Mouse (Mus musculus) T-helper 2 cell (primary cell): ENCODE measurements around the gene Ces1h.
"Not testable (repeated sequence)": the region's sequence is repeated elsewhere in the genome, so short reads cannot be mapped to it uniquely, and the experiment has no call there.

Experiments
- in situ Hi-C: fragments of 300-600 bp; cut with MboI, MseI; formaldehyde crosslinking; loops from one replicate; pipeline ENCODE4 v1.15.1; 2025; ENCODE audit warnings: high pct_unique_total_duplicates

Ces1h gene

GRCm38 (mm10) chr8:93379625-93380024 lies at the start of gene Ces1h:
Gene Ces1h (minus strand): TSS chr8:93379725.
- in situ Hi-C loops, result no loop called here

GRCm38 (mm10) chr8:93427195-93427594 lies 47.7 kb upstream of the Ces1h start:
- in situ Hi-C loops, result no loop called here

DNA sequence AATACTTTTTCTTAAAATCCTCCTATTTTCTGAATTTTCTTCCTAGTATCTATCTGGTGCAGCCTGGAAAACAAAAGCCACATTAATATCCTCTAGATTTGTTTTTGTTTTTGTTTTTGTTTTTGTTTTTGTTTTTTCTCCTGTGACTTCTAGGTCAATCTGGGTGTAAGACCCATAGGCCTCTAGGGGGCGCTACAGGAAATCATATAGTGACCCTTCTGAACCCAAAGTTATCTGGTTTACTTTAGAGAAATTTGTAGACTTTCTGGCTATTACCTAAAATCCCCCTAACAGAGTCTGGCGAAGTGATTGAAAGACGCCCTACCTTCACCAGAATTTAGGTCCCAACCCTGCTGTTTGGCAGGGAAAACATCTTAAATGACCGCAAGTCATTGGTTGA lies 35.9 kb upstream of the Ces1h start:
- in situ Hi-C loops, result no loop called here

- in situ Hi-C loops, result no loop called here
Measured at GRCm38 (mm10) chr8:93408830-93409229, 29.3 kb upstream of the Ces1h start.

GRCm38 (mm10) chr8:93399698-93400097 lies 20.2 kb upstream of the Ces1h start:
- in situ Hi-C loops, result no loop called here

- in situ Hi-C loops, result no loop called here
Measured at GRCm38 (mm10) chr8:93398044-93398443, 18.5 kb upstream of the Ces1h start.

GRCm38 (mm10) chr8:93394079-93394619 lies 14.6 kb upstream of the Ces1h start:
- in situ Hi-C loops, result not testable (repeated sequence)

- in situ Hi-C loops, result no loop called here
Measured at GRCm38 (mm10) chr8:93369481-93369880, 10.0 kb downstream of the Ces1h start.

DNA sequence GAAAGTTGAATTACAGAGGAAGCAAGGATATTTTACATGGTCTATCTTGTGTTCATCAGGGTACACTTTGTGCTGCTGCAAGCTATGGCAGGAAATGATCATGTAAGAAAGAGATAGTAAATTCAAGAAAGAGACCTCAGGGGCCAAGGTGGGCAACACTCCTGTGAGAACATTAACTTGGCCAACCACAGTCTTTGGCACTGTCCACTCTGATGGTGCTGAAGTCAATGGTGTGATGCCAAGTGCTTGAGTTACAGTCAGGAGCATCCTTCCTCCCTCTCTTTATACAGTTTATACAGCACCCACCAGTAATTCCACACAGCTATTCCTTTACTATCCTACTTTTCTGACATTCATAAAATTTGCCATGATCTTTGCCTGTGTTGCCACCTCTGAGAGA lies 19.4 kb downstream of the Ces1h start:
- in situ Hi-C loops, result no loop called here

GRCm38 (mm10) chr8:93339531-93339930 lies 40.0 kb downstream of the Ces1h start:
- in situ Hi-C loops, result no loop called here

GRCm38 (mm10) chr8:93337207-93337606 lies 42.3 kb downstream of the Ces1h start, which contains the start of gene Ces1g:
Gene Ces1g (minus strand): TSS chr8:93337308.
- in situ Hi-C loops, result no loop called here

- in situ Hi-C loops, result no loop called here
Measured at GRCm38 (mm10) chr8:93332703-93333102, 46.8 kb downstream of the Ces1h start.

DNA sequence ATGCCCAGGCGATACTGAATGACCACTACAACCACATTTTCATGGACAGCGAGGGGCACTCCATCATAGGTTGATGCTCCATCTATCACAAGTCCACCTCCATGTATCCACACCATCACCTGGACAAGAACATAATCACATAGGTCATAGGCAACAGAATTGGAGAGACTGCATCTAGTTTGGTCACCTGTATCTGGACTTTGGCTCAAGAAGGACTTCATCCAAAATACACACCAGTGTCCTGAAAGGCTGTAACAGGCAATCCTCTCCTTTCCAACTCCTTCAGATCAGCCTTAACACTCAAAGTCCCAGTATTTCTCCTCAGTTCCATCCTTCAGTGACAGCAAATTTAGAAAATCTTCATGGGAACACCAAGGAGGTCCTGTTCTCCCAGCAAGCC lies 48.4 kb downstream of the Ces1h start:
- in situ Hi-C loops, result no loop called here

GRCm38 (mm10) chr8:93325123-93325522 lies 54.4 kb downstream of the Ces1h start:
- in situ Hi-C loops, result no loop called here

- in situ Hi-C loops, result no loop called here
Measured at GRCm38 (mm10) chr8:93317031-93317430, 62.5 kb downstream of the Ces1h start.

DNA sequence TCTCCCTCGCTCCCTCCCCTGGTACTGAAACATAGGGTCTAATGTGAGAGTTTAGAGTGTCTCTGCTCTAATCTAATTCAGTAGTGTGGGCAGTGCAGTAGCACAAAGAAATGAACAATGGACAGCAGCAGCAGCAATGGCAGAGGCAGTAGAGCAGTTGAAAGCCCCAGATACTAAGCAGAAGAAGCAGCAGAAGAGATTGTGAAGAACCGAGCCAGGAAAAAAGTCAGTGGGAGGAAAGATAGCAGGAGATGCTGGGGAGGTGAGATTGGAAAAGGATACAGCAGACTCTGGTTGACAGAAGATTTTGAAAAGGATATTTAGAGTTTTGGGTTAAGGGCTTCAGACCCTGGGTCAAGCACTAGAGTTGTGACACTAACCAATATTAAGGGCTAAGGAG lies 64.0 kb downstream of the Ces1h start:
- in situ Hi-C loops, result no loop called here
